Mouse (Mus musculus) midbrain, embryonic 13.5 days (tissue): ENCODE measurements around the gene Gm45902. TPM values are rescaled to one million over a fixed set of nuclear protein-coding genes. Genes with fewer than 3 reads are reported as not detected.

ENCODE experiments used
- ATAC-seq: fragments of 200-750 bp; cut with Nextera tagmentation; 2 replicates; pipeline ENCODE4 v1.8.0; 2017; ENCODE audit warnings: mild to moderate bottlenecking, moderate TSS enrichment, moderate library complexity
- H3K27ac ChIP-seq: fragments of 300-500 bp; sonication (generic); 2 replicates; pipeline ENCODE4 v1.5.1; 2015; ENCODE audit warnings: inconsistent platforms, mild to moderate bottlenecking, moderate library complexity
- H3K27me3 ChIP-seq: fragments of 300-500 bp; sonication (generic); 2 replicates; pipeline ENCODE4 v1.6.1; 2015; ENCODE audit warnings: mild to moderate bottlenecking, inconsistent platforms
- H3K36me3 ChIP-seq: fragments of 300-500 bp; sonication (generic); 2 replicates; pipeline ENCODE4 v1.6.1; 2015; ENCODE audit warnings: mild to moderate bottlenecking, inconsistent platforms
- H3K4me1 ChIP-seq: fragments of 300-500 bp; sonication (generic); replicated peaks from 2 replicates; pipeline ENCODE4 v1.6.1; 2015; ENCODE audit warnings: inconsistent platforms
- H3K4me2 ChIP-seq: fragments of 300-500 bp; sonication (generic); replicated peaks from 2 replicates; pipeline ENCODE4 v1.6.1; 2015; ENCODE audit warnings: moderate library complexity, mild to moderate bottlenecking, inconsistent platforms
- H3K4me3 ChIP-seq: fragments of 300-500 bp; sonication (generic); replicated peaks from 2 replicates; pipeline ENCODE4 v1.5.1; 2015; ENCODE audit warnings: mild to moderate bottlenecking, inconsistent platforms
- H3K9ac ChIP-seq: fragments of 300-500 bp; sonication (generic); replicated peaks from 2 replicates; pipeline ENCODE4 v1.6.1; 2015; ENCODE audit warnings: mild to moderate bottlenecking, inconsistent platforms
- H3K9me3 ChIP-seq: fragments of 300-500 bp; sonication (generic); 2 replicates; pipeline ENCODE4 v1.6.1; 2016; ENCODE audit warnings: mild to moderate bottlenecking, inconsistent platforms
- WGBS: fragments of 180-500 bp; shearing (Covaris S2); methylation state at CpG from one replicate; pipeline ENCODE4 v1.1.7; 2015; 5-methylcytosine and 5-hydroxymethylcytosine counted together
- polyA plus RNA-seq: library from polyadenylated mRNA; unstranded; fragments of >200 nt; fragmentation: Nextera tagmentation; extraction: Ambion mirVana; gene quantifications from 2 replicates; pipeline ENCODE4 v1.2.1, GENCODE M21; 2015

Gm45902 gene
- 8.2 and 9.8 TPM in 2 replicates for polyA plus RNA-seq

DNA sequence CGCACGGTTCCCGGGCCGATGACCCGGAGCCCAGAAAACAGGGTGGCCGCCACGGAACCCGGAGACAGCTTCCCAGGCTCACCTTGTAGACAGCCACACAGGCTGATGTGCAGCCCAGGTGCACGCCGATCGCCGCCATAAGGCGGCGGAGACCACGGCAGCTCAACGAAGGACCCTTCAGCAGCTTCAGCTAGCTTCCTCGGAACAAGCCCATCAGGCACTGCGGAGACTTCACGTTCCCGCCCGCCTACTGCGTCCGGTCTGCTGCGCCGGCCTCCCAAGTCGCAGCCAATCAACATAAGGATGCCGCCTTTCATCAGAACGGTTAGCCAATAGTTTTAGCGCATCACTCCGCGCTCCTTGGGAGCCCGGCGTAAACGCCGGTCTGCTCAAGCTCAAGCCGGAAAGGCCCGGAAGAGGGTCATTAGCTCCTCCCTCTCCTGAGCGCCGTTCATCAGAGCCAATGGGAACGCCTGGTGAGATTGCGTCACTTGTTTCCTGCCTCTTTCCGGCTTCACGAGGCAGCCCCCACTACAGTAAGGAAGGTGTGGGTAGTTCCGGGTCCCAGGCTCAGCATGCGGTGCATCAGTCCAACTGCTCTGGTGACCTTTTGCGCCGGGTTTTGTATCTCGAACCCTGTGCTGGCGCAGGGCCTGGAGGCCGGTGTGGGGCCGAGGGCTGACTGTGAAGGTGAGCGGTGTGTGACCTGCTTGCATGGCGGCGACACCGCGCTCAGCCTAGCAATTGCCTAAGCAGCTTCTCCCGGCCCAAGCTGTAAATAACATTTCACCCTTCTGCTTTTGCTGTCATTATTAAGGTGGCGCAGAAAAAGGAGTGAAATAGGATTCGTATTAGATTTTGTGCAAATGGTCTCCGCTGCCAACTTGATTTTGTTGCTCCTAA, at the start of gene Gm45902, which contains the start of the genes Hspa14 and Cdnf:
Gene Gm45902, minus strand, starts transcription at position 239 of the 903 bp plus-strand sequence.
Gene Hspa14, minus strand, starts transcription at position 263 of the 903 bp plus-strand sequence.
Gene Cdnf, plus strand, starts transcription at position 479 of the 903 bp plus-strand sequence.
- H3K9ac ChIP-seq, result peak within 1 kb of the TSS; percentile 91
- WGBS, result under 1% methylated on average over 60 of the region's 60 CpGs
- H3K4me2 ChIP-seq, result peak within 1 kb of the TSS; percentile 83
- ATAC-seq, result peak; percentile 100
- H3K9me3 ChIP-seq, result peaks cover 3% of the 10 kb centered on the region; the same call in 1 of the 2 replicates
- no peaks in the 10 kb centered on the region for H3K27me3 ChIP-seq
- peaks cover 21% of the 10 kb centered on the region for H3K4me1 ChIP-seq
- peaks cover 27% of the 10 kb centered on the region for H3K36me3 ChIP-seq
- peak within 1 kb of the TSS; percentile 85 for H3K27ac ChIP-seq
- H3K4me3 ChIP-seq, result peak within 1 kb of the TSS; percentile 80

DNA sequence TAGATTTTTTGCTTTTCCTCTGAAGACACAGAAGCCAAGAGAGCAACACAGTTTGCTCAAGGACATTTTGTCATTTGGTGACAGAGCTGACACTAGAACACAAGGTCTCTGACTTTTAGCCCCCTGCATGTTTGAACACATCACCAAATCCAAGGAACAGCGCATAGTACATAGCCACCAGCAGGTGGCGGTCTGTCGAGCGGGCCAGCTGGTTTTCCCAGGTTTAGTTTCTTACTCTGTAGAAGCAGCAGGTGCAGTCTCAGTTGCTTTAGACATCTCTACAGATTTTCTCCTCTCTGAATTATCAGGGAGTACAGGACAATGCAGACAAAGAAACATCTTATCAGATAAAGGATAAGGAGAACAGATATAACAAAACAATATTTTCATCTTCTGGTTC, 34.0 kb upstream of the Gm45902 start:
- H3K4me1 ChIP-seq, result no peaks in the 10 kb centered on the region
- H3K36me3 ChIP-seq, result no peaks in the 10 kb centered on the region
- WGBS, result 3% methylated on average over 4 of the region's 4 CpGs
- ATAC-seq, result no peak
- H3K27me3 ChIP-seq, result no peaks in the 10 kb centered on the region
- no peak overlapping the region for H3K4me2 ChIP-seq
- no peak overlapping the region for H3K9ac ChIP-seq
- H3K9me3 ChIP-seq, result 0 out of 2 replicates have a peak, but pooled peaks cover 3% of the 10 kb centered on the region
- H3K27ac ChIP-seq, result no peak overlapping the region
- H3K4me3 ChIP-seq, result no peak overlapping the region

DNA sequence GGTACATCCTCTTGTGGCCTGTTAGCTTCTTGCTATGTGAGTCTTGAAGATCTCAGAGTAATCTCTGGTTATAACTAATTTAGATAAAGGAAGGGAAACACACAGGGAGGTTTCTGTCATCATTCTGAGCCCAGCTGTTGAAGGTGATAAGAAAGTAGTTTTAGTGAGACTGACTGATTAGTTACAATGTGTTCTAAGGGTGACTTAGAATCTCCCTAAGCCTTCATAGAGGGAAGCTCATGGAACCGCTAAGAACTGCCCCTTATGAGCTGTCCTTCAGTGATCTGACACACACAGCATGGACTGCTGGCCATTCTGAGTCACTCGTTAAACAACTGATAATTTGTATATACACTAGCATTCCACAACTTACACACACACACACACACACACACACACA, 33.5 kb upstream of the Gm45902 start:
- 0 out of 2 replicates have a peak, but pooled peaks cover 3% of the 10 kb centered on the region for H3K9me3 ChIP-seq
- H3K27ac ChIP-seq, result no peak overlapping the region
- ATAC-seq, result no peak
- no peaks in the 10 kb centered on the region for H3K36me3 ChIP-seq
- H3K4me2 ChIP-seq, result no peak overlapping the region
- H3K9ac ChIP-seq, result no peak overlapping the region
- H3K27me3 ChIP-seq, result no peaks in the 10 kb centered on the region
- 69% methylated on average over 2 of the region's 2 CpGs for WGBS
- H3K4me3 ChIP-seq, result no peak overlapping the region
- no peaks in the 10 kb centered on the region for H3K4me1 ChIP-seq

DNA sequence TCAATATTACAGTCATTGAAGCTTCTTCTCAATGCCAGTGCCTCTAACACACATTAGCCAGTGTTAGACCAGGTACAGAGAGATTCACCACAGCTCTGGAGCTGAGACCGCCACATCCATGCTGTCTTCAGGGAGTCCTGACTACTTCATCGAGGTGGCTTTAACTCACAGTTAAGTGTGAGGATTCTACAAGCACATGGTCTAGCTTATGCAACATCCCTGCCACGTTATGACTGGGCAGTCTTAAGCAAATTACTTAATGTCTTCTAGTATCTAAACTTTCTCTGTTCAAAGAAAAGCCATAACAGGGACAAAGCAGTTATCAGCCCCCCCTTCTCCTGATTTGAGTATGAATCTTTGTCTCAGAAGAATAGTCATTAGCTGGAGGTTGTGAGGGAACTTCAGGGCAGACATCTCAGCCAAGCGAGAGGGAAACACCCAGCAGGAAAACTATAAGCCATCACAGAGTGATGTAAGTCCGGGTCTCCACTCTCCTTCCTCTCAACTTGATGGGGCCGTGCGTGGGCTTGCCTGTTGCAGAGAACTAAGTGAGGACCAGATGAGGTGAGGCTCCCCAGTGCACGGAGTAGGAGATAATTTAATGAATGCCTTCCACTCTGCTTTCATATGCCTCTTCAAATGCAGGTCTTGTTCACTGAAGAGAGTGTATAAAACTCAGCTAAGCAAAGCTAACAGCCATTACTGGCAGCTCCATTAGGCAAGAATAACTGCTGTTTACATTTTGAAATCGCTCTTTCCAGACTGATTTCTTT, 28.9 kb upstream of the Gm45902 start:
- H3K9me3 ChIP-seq, result no peaks in the 10 kb centered on the region
- no peaks in the 10 kb centered on the region for H3K4me1 ChIP-seq
- 75% methylated on average over 9 of the region's 9 CpGs for WGBS
- H3K4me3 ChIP-seq, result no peak overlapping the region
- H3K27me3 ChIP-seq, result no peaks in the 10 kb centered on the region
- H3K36me3 ChIP-seq, result no peaks in the 10 kb centered on the region
- H3K9ac ChIP-seq, result no peak overlapping the region
- no peak overlapping the region for H3K27ac ChIP-seq
- H3K4me2 ChIP-seq, result no peak overlapping the region
- no peak for ATAC-seq

DNA sequence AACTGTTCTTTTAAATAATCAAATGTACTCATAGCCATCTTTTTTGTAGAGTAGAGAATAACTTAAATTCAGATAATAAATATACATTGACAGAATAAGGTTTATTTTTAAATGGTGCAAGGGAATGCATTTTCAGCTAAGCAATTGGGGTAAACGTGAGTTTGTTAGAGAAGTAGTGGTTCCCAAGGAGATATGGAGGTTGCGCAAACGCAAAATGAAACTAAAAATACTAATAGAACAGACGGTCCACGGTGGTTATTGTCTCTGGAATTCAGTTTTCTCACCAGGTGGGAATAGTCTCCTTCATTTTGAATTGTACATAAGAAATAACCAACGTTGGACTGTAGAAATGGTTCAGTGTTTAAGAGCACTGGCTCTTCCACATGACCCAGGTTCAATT, 13.7 kb upstream of the Gm45902 start:
- no peak overlapping the region for H3K4me3 ChIP-seq
- WGBS, result 85% methylated on average over 6 of the region's 6 CpGs
- no peak for ATAC-seq

DNA sequence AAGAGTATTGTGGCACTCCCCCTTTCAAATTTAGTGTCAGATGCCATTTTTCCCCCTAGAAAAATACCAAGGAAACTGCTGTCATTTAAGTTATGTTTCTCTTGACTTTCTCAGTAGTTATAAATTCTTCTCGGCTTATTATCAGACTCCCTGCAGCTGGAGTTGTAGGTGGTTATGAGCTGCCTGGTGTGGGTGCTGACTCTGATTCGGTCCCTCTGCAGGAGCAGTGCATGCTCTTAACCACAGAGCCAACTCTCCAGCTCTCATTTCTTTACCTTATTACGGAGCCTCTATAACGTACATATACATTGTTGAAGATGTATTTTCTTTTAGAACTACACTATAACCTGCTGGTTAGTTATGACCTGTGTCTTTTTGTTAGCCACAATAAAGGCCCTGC, 10.0 kb upstream of the Gm45902 start:
- H3K4me2 ChIP-seq, result no peak overlapping the region
- ATAC-seq, result no peak
- H3K4me3 ChIP-seq, result no peak overlapping the region
- 86% methylated on average over 4 of the region's 4 CpGs for WGBS
- no peaks in the 10 kb centered on the region for H3K27me3 ChIP-seq
- no peaks in the 10 kb centered on the region for H3K9me3 ChIP-seq
- H3K4me1 ChIP-seq, result no peaks in the 10 kb centered on the region
- no peak overlapping the region for H3K27ac ChIP-seq
- no peak overlapping the region for H3K9ac ChIP-seq
- no peaks in the 10 kb centered on the region for H3K36me3 ChIP-seq

More for the DNA sequence above, 13.7 kb upstream of the Gm45902 start:
- no peak overlapping the region for H3K9ac ChIP-seq
- H3K4me1 ChIP-seq, result no peaks in the 10 kb centered on the region
- H3K36me3 ChIP-seq, result no peaks in the 10 kb centered on the region
- no peak overlapping the region for H3K27ac ChIP-seq
- H3K4me2 ChIP-seq, result no peak overlapping the region
- no peaks in the 10 kb centered on the region for H3K27me3 ChIP-seq
- H3K9me3 ChIP-seq, result no peaks in the 10 kb centered on the region

DNA sequence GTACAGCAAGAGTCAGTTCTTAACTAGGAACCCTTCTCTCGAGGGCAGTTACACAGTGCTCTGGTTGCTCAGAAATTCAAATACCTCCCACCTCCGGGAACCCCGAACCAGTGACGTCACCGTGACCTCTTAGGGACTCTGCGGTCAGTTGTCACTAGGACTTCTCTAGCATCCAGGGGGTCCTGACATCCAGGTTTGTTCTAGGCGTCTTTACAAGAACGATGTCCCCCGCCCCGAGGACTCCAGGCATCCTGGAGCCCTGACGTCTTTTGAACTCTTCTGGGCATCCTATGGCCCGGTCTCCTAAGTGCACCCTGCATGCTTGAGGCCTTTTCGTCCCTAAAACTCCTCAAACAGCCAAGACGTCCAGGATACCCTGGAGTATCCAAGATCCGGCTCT, 514 bp downstream of the Gm45902 start:
- no peak for ATAC-seq
- Histone ChIP-seq H3K9ac (peak overlapping the region; percentile 91), H3K4me2 (peak overlapping the region; percentile 83), H3K4me3 (peak overlapping the region; percentile 80), H3K27ac (peak overlapping the region; percentile 85), H3K4me1 (peaks cover 21% of the 10 kb centered on the region), H3K9me3 (peaks cover 3% of the 10 kb centered on the region; the same call in 1 of the 2 replicates), H3K36me3 (peaks cover 34% of the 10 kb centered on the region), H3K27me3 (no peaks in the 10 kb centered on the region)
- WGBS, result 2% methylated on average over 15 of the region's 15 CpGs

DNA sequence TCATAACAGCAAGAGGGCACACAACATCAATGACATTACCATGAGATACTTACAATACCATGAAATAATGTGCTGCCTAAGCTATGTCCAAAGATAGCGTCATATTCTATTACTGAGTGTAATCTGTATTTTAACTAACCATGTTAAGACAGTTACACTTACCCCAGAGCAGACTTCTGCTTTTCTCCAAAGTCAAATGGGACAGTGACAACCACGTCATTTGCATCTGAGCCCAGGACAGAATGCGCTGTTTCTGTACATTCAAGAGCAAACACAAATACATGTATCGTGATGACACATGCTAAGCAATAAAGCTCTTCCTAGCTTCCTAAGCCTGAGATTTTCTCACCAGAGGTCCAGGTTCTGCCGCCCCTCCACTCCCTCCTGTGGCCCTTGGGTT, 11.7 kb downstream of the Gm45902 start:
- no peak overlapping the region for H3K27ac ChIP-seq
- no peaks in the 10 kb centered on the region for H3K27me3 ChIP-seq
- H3K4me2 ChIP-seq, result no peak overlapping the region
- 96% methylated on average over 5 of the region's 5 CpGs for WGBS
- H3K9ac ChIP-seq, result no peak overlapping the region
- peaks cover 68% of the 10 kb centered on the region for H3K36me3 ChIP-seq
- H3K4me1 ChIP-seq, result no peaks in the 10 kb centered on the region
- H3K9me3 ChIP-seq, result no peaks in the 10 kb centered on the region
- H3K4me3 ChIP-seq, result no peak overlapping the region
- no peak for ATAC-seq

DNA sequence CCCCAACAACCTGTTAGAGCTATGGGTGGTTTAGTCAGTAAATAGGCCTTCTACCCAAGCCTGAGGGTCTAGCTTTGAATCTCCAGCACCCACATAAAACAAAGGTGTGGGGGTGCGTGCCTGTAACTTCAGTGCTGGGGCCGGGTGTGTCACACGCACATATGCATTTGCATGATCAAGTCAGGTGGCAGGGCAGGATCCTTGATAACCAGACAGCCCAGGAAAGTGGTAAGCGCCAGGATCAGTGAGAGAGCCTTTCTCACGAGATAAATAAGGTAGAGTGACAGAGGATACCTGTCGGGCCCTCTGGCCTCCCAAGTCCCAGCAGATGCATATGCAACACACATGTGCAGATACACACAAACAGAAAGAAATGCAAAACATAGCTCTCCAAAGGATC, 13.0 kb downstream of the Gm45902 start:
- H3K27ac ChIP-seq, result no peak overlapping the region
- H3K4me3 ChIP-seq, result no peak overlapping the region
- H3K4me1 ChIP-seq, result no peaks in the 10 kb centered on the region
- H3K4me2 ChIP-seq, result no peak overlapping the region
- 93% methylated on average over 6 of the region's 6 CpGs for WGBS
- no peak overlapping the region for H3K9ac ChIP-seq
- no peak for ATAC-seq
- H3K36me3 ChIP-seq, result peaks cover 66% of the 10 kb centered on the region
- no peaks in the 10 kb centered on the region for H3K27me3 ChIP-seq
- H3K9me3 ChIP-seq, result no peaks in the 10 kb centered on the region

DNA sequence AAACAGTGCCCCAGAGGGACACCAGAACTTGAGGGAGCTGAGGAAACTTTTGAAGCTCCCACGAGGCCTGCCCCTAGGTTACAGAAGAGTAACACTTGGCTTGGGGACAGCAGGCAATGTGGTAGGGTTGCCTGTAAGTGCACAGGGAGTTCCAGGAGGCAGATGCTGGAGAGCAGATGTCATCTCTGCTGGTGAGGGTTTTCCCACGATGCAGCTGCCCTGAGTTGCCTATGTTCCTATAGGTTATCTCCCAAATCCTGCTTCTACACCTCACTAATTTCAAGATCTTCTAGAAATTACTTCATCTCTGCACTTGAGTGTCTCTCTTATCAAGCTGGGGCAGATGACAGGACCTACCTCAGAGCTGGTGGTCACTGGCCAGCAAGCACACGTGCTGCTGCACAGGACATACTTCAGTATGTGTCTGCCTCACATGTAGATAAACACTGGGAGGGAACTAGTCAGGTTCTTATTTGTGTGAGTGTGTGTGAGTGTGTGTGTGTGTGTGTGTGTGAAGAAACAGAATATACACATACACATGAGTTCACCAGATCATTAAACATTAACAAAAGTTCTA, 18.7 kb downstream of the Gm45902 start:
- no peak for ATAC-seq
- no peak overlapping the region for H3K4me3 ChIP-seq
- no peaks in the 10 kb centered on the region for H3K9me3 ChIP-seq
- H3K4me2 ChIP-seq, result no peak overlapping the region
- H3K27ac ChIP-seq, result no peak overlapping the region
- no peaks in the 10 kb centered on the region for H3K27me3 ChIP-seq
- H3K36me3 ChIP-seq, result peaks cover 79% of the 10 kb centered on the region
- 94% methylated on average over 3 of the region's 3 CpGs for WGBS
- H3K9ac ChIP-seq, result no peak overlapping the region
- H3K4me1 ChIP-seq, result no peaks in the 10 kb centered on the region

DNA sequence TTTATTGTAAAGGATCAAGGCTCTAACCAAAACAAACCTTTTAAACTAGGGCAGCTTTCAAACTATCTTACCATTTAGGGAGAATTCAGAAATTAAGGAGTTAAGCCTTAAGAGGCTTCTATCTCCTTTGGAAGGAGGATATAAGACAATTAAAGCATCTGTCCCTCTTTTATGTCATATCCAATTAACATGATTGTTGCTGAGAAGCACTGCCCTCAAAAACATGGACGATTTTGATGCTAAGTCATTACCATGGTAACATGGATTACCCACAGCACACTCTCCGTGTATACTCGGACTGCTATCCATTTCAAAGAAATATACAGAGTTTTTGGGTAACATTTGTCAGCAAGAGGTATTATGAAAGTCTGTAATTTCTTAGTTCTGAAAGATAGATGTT, 22.8 kb downstream of the Gm45902 start:
- H3K4me1 ChIP-seq, result no peaks in the 10 kb centered on the region
- H3K9ac ChIP-seq, result no peak overlapping the region
- no peaks in the 10 kb centered on the region for H3K9me3 ChIP-seq
- no peak overlapping the region for H3K4me2 ChIP-seq
- H3K27ac ChIP-seq, result no peak overlapping the region
- H3K36me3 ChIP-seq, result peaks cover 49% of the 10 kb centered on the region
- WGBS, result 55% methylated on average over 3 of the region's 3 CpGs
- no peak for ATAC-seq
- no peaks in the 10 kb centered on the region for H3K27me3 ChIP-seq
- H3K4me3 ChIP-seq, result no peak overlapping the region
